Mouse (Mus musculus) gastrocnemius, adult 8-10 months (tissue): ENCODE results near the gene Pex6. TPM values are rescaled to one million over a fixed set of nuclear protein-coding genes. Genes with fewer than 3 reads are reported as not detected.

Experiments used
- DNase-seq, 2 experiments: peaks; one replicate each; pipeline ENCODE4 v3.0.0; 2022; ENCODE audit warnings: low spot score in 2 of 2
- total RNA-seq, 4 experiments: library from RNA; stranded (reverse); gene quantifications; 2 replicates each; pipeline ENCODE4 v1.2.4; 2022

Gene Pex6
- 10 to 100 TPM; 12.9 to 18.6 (median 16.0) TPM for total RNA-seq

DNA sequence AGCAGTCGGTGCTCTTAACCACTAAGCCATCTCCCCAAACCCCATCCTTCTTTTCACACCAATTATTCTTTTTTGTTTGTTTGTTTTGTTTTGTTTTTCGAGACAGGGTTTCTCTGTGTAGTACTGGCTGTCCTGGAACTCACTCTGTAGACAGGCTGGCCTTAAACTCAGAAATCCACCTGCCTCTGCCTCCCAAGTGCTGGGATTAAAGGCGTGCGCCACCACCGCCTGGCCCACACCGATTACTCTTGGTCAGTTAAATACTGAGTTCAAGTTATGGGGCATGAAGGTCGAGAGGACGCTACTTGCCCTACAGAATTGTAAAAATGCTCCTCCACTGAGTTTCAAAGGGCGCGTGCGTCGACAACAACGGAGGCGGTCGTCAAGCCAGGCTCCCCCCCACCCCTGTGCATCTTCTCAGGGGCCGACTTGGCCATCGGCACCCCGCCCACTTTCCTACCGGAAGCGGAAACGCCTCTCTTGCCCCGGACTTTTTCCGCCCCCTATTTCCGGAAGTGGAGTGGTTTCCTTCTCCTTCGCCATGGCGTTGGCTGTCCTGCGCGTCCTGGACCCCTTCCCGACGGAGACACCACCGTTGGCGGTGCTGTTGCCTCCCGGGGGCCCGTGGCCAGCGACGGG is at the start of gene Pex6:
Gene Pex6 (plus strand): TSS at position 505 of the 639 bp plus-strand sequence.
- DNase-seq = peak; percentile 88 to 89

DNA sequence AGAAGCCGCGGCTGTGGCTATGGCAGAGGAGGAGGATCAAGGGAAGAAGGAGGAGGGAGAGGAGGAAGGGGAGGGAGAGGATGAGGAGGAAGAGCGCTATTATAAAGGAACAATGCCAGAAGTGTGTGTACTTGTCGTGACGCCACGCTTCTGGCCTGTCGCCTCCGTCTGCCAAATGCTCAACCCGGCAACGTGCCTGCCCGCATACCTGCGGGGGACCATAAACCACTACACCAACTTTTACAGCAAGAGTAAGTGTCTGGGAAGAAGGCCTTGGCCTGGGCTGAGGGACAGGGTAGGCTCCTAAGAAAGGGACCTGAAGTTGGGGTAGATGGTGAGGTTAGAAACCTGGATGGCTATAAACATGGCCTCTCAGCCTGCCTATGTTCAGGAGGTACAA is 49.3 kb upstream of the Pex6 start:
- no peak for DNase-seq

DNA sequence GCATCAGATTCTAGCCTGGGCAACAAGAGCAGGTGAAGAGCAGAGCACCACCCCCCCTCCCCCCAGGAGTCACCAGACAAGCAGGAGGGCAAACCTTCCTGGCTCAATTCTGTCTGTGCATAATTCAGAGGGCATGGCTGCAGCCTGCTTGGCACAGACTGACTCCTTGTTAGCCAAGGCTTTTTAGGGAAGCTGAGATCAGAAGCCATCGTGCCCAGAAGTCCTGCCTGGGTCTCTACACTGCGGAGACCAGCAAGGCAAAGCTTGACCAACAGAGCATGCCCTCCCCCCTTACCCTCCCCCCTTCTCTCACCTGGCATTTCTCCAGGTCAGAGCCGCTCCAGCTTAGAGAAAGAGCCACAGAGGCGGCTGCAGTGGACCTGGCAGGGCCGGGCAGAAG is 48.5 kb upstream of the Pex6 start:
- peak in 1 of 2 experiments; percentile 65 for DNase-seq

DNA sequence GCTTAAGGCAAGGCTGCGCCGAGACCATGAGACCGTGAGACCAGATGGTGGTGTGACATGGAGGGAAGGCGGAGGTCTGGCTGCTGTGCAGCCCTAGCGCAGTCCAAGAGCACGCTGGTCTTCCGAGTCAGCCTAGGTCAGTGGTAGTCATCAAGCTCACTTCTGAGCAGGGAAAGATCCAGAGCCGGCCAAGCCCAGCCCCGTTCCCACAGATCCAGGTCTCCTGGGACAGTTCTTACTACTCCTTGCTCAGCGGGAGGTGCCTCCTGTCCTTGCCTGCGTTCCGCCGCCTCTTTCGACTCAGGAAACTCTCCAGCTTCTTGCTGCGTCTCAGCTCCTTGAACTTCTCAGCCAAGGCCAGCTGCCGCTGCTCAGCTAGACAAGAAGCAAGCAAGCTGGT is 43.6 kb upstream of the Pex6 start:
- DNase-seq = no peak

DNA sequence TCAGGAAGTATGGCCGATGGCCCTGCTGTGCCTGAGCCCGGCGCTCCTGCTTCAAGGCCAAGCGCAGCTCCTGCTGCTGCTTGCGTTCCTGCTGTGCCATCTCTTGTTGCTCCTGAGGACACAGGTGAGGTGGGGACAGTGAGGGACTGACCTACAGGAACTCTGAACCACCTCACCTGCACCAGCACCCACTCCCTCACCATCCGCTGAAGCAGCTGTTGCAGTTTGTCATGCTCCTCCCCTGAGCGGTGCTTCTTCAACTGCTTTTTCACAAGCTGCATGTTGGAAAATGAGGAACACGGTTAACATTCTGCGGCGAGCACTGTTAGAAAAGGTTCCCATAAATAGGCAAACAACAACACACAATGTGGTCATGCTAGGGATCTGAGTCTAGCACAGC is 41.4 kb upstream of the Pex6 start:
- no peak for DNase-seq

DNA sequence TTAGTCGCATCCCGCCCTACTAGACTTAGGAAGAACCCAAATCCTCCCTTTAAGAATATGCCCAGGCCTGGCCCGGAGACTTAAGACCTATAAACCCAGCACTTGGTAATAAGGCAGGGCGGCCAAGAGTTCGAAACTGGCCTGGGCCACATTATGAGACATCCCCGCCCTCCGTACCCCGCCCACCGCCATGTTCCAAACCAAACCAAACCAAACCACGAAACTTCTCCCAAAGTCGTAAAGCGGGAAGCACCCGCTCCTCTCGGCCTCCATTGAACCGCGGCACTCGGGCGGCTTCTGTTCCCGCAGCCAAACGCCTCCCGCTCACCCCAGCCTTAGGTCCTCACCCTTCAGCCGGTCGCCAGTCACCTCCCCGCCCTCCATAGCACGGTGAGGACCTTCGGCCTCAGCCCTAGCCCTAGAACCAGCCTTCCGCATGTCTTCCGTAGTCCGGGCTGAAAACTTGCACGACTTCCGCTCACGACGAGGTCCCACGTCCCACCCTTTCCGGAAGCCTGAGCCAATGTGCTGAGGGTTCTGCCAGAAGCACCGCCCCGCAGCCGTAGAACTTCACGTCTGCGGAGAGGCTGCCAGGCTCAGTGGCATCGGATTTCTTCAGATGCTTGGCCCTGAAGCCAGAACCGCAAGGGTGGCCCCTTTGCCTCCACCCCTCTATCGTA is 37.3 kb upstream of the Pex6 start, which contains the start of gene Rrp36:
Gene Rrp36 (minus strand): TSS at position 503 of the 680 bp plus-strand sequence.
- peak; percentile 83 to 90 for DNase-seq

DNA sequence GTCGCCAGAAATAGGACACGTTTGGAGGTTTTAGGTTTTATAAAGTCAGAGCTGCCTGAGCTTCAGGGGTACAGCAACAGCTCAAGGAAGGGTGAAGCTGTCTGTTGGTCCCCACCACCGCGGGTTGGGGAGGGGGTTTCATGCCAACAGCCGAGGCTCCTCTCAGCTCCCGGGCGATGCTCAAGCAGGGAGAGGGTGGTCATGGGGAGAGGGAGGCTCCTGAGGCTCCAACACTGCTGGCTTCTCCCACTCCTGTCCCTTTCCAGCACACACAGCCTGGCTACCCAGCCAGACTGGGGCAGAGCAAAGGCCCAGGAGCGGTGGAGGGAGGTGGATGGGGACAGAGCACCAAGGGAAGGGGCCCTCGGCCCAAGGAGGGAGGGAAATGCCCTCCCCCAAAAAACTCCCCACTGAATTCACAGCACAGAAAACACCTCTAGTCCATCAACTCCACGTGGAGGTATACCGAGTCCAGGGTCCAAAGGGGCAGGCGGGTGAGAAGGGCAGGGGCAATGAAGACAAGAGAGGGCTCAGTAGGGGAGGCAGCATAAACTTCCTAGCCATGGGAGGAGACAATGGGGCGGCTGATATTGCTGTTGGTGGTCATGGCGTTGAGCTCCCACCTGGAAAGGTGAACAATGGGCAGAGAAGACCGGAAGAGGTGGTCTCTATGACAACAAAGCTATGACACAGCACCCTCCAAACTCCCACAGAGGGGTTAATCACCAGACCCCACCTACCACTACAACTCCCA is 36.6 kb upstream of the Pex6 start:
- DNase-seq = no peak

DNA sequence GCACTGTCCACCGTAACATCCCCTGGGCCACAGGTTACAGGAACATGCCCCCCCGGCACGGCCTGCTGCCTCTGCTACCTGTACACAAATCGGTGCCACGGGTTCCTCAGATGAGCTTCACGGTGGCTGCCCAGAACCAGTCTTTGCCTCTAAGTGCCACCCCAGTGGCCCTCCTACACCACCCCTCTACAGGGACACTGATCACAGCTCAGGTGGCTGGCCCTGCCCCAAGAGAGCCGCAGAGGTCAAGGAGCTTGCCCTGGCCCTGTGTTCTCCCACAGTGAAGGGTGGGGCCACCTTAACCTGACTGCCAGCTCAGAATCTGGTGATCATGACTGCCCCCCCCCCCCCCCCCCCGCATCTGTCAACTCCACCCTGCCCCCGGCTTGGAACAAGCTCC is 32.8 kb upstream of the Pex6 start, which contains the start of gene Mea1:
Gene Mea1 (plus strand): TSS at position 378 of the 400 bp plus-strand sequence.
- peak; percentile 57 to 74 for DNase-seq

DNA sequence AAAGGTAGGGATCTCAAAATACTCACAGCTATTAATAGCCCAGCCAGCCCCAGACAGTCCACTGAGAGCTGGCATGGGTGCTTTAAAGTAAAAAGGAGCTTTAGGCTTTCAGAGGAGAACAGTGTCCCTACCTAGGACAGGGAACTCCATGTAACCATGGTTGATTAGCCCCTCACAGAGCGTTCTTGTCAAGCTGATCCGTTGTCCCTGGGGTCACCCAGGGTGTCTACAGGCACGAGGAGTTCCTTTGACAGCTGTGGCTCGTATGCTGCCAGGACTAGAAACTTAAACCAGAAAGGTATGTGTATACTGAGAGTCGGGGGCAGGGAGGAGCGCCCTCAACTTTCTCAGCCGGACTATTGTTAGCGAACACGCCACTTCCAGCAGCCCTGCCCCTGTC is 32.4 kb upstream of the Pex6 start:
- peak; percentile 47 to 60 for DNase-seq

DNA sequence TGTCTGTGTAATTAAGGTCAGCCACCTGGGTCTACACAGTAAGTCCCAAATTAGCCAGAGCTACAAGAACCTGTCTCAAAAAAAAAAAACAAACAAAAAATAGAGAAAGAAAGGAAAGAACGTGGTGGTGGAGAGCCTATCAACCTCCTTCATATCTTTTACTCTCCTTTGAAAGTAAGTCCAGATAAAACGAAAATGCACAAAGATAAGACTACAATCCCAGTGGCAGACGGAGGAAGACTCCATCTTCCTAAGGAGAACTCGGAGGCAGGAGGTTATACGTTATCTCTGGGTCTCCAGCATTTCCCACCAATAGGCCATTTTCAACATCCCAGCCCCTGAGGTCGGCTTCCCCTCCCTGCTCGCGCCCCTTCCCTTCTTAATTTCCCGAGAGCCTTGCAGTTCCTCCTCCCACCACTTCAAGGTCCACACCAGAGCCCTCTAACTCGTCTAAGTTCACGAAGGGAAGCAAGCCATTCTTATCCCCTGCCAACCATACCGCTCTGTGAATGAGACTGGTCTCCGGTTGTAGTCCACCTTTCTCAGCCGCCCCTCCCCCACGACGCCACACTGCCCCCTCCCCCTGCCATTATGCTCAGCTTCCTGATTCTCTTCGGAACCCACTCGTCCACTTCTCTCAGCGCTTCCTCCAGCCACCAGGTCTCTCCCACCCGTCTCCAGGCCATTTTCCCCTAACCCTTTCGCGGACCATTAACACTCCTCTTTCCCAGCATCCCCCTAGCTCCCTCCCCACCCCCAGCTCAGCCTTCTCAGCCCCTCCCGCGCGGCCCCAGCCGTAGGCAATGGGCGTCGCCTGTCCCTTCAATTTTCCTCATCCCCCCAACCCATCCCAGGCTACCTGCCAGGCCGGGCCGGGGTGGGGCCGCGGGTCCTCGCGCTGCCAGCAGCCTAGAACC is 31.2 kb upstream of the Pex6 start:
- peak in 1 of 2 experiments; percentile 29 for DNase-seq

DNA sequence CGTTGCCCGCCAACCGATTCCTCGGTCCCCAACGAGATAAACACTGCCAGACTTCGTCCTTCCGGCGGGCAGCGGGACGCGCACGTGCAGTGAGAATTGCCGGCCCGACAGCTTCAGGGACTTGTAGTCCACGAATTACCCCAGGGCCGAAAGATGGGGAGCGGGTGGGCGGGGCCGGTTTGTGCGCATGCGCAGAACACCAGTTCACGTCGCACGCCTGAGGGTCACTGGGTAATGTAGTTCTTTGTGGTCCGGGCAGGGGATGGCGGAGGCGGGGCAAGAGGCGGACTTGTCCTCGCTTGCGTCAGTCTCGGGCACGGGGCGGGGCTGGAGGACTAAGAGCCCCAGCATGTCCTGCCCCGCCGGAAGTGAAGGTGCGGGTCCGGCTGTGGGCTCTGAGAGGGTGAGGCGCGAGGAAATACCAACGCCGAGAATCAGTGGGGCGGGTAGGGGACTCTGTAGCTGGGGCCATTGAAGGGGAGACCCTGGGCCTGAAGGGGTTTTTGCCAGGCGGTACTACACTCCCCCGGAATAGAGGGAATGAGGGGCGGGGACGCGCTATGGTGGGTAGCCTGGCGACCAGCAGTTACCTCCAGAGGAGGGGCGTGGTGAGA is 30.4 kb upstream of the Pex6 start, which contains the start of gene Klhdc3:
Gene Klhdc3 (minus strand): TSS at position 155 of the 614 bp plus-strand sequence.
- DNase-seq = peak; percentile 94 to 97

DNA sequence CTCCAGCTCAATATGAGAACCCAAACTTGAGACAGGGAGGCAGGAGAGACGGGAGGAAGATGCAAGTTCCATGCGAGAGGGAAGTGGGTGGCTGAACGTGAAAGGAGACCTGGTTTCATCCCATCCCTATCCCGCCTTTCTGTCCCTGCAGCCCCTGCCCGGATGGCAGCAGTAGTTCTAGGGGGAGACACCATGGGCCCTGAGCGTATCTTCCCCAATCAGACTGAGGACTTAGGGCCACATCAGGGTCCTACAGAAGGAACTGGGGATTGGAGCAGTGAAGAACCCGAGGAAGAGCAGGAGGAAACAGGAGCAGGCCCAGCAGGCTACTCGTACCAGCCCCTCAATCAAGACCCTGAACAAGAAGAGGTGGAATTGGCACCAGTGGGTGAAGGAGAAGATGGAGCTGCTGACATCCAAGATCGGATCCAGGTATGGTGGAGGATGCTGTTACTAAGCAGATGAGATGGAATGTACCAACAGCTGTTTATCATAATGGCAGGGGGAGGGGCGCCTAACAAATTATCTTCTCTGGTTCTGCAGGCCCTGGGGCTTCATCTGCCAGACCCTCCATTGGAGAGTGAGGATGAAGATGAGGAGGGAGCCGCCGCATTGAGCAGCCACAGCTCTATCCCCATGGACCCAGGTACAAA is 29.7 kb upstream of the Pex6 start:
- DNase-seq = no peak

DNA sequence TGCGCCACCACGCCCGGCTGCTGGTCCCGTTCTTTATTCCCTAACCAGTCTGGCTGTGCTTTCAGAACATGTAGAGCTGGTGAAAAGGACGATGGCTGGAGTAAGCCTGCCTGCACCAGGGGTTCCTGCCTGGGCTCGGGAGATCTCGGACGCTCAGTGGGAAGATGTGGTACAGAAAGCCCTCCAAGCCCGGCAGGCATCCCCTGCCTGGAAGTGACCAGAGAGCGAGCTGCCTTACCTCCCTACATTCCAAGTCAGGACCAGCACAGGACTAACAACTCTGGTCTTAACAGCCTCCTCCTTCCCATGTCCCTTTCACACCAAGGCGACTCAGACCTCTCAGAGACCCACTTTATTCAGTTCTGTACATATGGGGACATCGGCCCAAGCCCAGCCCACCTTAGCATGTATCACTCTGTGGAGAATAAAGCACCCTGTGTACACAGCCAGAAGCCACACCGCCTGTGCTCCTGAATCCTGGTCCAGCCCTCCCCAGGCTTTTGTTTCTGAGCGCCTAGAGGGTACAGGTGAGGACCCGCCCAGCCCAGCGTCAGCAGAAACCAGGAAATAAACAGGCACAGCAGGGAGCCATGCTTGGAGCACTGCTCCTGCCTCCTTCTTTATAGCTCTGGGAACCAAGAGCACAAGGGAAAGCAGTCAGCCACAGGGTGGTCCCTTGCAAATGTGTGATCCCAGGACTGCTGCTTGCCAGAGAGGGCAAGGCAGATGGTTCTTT is 28.4 kb upstream of the Pex6 start:
- no peak for DNase-seq

DNA sequence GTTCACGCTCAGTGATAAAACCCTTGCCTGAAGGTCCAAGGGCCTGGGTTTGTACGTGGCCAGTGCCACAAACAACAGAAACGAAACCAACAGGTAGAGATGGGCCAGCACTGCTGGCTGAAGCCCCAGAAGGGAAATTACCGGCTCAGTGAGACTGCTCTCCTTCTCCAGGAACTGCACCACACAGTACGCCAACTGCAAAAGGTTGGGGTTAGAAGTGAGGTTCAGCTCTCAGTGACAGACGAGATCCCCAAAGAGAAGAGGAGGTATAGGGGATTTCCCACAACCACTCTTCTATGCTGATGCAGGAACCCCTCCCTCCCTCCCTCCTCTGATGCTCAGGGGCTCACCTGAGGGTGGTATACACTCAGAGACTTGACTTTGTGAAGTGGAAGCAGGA is 25.4 kb upstream of the Pex6 start:
- no peak for DNase-seq

DNA sequence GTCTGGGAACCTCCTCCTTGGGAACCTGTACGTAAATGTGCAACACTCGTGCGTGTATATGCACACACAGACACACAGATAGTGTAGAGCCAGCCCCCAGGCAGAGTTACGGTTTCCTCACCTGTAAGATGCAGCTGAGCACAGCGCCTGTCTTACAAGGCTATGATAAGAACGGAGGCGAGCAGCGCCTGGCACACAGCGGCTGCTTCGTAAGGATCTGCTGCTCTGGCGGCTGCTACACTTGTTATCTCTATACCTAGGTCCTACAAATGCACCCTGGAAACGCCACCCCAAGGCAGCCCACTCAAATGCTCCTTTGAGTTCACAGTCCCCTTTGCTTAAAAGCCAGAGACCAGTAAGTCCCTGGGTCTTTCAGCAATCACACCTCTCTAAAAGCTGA is 20.6 kb upstream of the Pex6 start:
- no peak for DNase-seq

DNA sequence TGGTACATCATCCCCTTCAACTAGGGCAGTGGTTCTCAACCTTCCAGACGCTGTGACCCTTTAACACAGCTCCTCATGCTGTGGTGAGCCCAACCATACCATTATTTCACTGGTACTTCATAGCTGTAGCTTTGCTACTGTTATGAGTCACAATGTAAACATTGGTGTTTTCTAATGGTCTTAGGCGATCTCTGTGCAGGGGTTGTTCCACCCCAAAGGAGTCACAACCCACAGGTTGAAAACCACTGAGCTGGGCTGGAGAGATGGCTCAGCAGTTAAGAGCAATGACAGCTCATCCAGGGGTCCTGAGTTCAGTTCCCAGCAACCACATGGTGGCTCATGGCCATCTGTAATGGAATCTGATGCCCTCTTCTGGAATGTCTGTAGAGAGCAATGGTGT is 19.9 kb upstream of the Pex6 start:
- DNase-seq = no peak

DNA sequence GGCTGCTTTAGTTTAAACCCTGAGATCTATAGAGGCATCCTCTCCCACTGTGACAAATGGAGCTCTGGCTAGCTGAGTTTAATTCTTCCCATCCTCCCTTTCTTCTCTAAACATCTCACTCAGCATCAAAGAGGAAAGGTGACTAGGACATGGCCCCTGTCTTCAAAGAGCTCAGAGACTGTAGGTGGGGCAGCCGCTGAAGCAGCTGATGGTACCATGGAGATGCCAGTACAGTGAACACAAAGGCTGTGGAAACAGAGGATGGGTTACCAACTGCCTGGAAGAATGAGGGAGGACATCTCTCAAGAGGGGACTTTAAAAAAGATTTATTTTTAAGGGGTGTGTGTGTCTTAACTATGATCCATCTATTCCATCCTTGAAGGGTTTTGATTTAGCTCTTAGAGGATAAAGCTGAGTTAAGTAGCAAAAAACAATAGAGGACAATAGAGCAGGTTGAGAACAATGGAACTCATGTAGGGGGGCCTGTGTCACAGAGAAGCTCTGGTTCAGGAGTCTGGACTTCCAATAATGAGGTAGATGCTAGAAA is 16.7 kb upstream of the Pex6 start:
- DNase-seq = no peak

DNA sequence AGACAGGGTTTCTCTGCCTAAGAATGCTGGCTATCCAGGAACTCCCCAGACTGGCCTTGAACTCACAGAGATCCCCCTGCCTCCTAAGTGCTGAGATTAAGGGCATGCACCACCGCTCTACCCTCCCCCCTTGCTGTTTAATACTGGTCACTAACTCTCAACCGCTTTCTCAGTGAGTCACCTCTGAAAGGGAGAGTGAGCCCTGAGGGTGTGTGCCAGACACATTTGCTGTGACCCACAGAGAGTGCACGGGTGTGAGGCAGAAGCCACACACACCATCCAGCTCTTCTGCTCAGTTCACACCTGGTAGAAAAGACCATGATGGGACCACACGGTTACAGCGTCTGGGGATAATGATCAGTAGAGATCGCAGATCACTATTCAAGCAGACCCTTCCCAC is 12.7 kb upstream of the Pex6 start:
- no peak for DNase-seq

DNA sequence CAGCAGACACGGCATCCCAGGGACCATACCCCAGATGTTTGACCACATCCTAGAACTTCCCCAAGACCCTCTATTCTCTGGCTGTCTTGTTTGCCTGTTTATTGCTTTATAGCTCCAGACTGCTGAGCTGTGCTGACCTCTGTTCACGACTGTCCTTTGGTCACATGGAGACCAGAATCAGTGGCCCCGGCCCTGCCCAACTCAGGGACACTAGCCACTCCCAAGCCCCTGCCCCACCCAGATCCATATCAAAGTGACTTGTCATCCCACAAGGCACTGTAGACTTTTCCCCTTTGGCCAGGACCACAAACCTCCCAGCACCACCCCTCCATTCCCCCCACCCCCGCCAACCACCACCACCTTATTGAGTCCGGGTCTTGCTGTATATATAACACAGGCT is 12.0 kb upstream of the Pex6 start:
- DNase-seq = no peak
